Mouse (Mus musculus): ENCODE data around the gene Lonp1.
"Not testable (repeated sequence)": the region's sequence is repeated elsewhere in the genome, so short reads cannot be mapped to it uniquely, and the experiment has no call there.

The Lonp1 gene

DNA sequence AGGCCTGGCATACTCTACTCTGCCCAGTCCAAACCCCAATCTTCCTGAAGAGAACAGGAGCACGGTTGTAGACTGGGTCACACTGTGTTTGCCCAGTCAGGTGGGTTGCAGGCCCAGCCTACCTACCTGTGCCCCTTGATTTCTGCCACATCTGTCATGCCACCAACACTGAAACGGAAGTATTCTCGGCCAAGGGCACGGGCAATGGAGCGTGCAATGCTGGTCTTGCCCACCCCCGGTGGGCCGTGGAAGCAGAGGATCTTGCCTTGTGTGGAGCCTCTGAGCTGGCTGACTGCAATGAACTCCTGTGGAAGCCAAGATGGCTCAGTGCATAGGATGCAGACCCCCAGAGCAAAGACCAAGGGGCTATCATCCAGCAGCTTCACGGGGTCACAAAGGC, 9.1 kb downstream of the Lonp1 start:
- DNase-seq = no peak

DNA sequence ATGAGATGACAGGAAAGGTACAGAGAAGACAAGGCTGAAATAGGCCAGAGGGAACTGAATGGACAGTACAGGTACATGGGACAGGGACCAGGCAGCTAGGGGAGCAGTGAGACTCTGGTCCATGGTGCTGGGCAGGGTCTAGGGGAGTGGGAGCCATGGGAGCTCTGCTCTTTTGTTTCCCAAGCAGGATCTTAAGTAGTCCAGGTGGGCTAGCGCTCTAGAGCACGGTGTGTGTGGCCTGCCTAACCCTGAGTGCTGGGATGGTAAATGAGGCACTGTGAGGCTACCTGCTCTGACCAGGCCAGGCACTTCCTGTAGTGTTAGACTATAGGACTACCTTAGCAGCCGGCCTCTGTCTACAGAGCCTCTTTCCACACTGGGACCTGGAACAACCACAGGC, 10.0 kb downstream of the Lonp1 start:
- no peak for DNase-seq

GRCm38 (mm10) chr17:56615792-56616191, 10.9 kb downstream of the Lonp1 start:
- DNase-seq = no peak

GRCm38 (mm10) chr17:56615136-56615784, 11.4 kb downstream of the Lonp1 start:
- no peak for DNase-seq

DNA sequence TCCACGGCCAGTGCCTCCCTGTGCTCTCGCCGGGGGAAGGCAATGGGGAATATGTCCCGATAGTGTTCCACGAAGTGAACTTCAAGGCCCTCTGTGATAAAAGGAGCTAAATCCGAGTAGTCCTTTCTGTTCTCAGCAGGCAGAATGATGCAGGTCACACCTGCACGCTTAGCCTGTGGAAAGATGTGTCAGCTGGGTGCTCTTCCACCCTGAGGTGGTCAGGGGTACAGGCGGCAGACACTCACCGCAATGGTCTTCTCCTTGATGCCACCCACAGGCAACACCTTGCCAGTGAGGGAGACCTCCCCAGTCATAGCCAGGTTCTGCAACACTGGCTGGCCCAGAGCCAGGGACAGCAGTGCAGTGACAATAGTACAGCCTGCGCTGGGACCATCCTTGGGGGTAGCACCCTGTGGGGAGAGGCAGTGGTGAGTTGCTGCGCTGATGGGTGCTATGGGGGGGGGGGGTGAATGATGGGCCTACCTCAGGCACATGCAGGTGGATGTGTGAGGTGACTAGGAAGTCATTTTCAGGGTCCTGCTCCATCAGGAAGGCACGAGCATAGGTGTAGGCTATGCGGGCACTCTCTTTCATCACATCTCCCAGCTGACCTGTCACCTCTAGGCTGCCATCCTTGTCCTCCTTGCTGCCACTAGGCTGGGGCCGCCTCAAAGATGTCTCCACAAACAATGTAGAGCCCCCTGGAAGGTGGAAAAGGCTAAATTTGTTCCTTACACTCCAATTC, 12.1 kb downstream of the Lonp1 start:
- DNase-seq = peak; percentile 37

DNA sequence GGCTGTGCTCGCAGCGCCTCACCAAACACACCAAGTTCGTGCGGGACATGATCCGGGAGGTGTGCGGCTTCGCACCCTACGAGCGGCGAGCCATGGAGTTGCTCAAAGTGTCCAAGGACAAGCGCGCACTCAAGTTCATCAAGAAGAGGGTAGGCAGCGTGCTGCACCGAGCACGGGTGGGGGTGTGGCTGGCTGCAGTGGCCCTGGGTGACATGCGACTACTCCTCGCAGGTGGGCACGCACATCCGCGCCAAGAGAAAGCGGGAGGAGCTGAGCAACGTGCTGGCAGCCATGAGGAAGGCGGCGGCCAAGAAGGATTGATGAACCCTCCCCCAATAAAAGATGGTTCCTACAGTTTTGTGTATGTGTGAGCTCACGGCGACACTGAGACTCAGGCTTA, 12.8 kb downstream of the Lonp1 start:
- peak; percentile 35 for DNase-seq

DNA sequence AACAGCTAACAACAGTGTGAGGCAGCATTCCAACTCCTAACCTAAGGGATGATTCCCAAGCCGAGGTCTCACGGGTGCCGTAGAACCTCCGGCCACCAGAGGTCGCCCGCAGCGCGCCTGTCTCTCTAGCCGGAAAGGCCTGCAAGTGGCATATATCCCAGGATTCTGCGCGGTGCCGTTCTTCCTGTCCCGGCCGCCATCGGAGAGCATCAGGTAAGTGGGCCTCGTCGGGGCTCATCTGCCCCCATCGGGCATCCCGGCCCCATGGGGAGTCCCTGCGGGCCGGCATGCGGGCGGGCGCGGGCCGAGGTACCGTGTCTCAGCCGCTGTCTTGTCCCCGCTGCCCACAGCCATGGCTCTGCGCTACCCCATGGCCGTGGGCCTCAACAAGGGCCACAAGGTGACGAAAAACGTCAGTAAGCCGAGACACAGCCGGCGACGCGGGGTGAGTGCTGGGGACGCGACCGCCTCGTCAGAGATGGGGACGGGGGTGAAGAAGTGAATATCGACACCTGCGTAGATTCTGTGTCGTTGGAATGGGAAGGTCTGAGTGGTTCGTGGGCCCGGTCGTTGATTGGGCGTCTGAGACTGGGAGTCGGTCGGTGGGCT, 13.3 kb downstream of the Lonp1 start, which contains the start of gene Rpl36:
TSS of gene Rpl36 (plus strand) at position 181 of the 609 bp plus-strand sequence.
- peak; percentile 96 for DNase-seq

DNA sequence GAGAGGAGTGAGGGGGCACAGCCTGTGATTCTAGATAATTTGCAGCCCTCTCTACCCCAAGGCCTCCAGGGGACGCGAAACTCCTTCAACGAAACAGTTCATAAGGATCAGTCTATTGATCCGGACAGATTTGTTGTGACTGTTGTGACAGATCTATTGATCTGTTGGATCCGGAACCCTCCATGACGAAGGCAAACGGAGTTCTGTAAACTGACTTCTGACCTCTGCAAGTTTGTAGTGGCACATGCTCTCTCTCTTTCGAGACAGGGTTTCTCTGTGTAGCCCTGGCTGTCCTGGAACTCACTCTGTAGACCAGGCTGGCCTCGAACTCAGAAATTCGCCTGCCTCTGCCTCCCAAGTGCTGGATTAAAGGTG, 14.1 kb downstream of the Lonp1 start:
- DNase-seq = not testable (repeated sequence)

GRCm38 (mm10) chr17:56611861-56612564, 14.7 kb downstream of the Lonp1 start:
- DNase-seq = peak; percentile 54

- no peak for DNase-seq
Measured at GRCm38 (mm10) chr17:56611323-56611722, 15.4 kb downstream of the Lonp1 start.

DNA sequence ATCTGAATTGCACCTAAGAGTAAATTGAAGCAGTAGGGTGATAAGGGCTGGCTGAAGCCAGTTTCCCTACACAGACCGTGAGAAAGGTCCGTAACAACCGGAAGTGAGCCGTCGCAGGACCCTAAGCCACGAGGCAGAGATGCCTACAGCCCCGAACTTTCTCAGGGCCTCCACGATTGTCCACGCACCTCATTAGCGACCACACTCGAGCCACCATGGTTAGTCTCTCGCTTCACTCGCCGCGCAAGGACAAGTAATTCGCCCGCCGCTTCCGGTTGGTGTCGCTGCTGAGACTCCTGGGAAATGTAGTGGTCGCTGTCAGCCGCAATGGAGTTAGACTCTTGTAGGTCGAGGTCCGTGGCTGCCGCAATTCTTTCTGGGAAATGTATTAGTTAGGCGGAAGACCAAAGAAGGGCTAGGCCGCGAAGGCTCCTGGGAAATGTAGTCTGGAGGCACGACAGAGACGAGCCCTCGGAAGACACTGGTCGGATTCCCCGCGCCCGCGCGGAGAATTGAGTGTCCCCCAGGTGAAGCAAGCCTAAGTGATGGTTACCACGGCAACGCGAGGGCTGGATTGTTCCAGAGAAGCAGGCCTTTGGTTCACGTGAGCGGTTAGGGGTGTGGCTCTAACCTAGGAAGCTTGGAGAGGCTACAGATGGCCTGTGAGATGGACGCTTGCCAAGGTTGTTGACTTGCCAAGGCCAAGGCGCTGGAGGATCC, 17.1 kb downstream of the Lonp1 start, which contains the start of gene 2410015M20Rik:
TSS of gene 2410015M20Rik (minus strand) at position 320 of the 720 bp plus-strand sequence.
- DNase-seq = peak; percentile 97

DNA sequence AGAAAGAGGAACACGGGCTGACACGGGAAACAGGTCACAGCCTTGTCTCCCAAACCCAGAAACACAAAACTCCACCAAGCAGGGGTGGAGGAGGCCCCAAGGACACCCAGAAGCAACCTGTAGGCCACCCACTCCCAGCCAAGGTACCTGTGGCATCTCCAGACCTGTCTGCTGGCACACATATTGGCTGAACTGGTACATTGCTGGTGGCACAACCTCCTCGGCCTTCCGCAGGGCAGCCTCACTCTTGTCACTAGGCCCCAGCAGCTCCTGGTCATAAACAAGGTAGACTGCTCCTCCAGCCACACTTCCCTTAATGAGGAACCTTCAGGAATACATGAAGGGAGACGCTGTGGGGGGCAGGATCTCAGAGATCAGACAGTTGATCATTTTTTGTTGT, 18.0 kb downstream of the Lonp1 start:
- DNase-seq = no peak

GRCm38 (mm10) chr17:56607521-56608062, 19.1 kb downstream of the Lonp1 start:
- no peak for DNase-seq

DNA sequence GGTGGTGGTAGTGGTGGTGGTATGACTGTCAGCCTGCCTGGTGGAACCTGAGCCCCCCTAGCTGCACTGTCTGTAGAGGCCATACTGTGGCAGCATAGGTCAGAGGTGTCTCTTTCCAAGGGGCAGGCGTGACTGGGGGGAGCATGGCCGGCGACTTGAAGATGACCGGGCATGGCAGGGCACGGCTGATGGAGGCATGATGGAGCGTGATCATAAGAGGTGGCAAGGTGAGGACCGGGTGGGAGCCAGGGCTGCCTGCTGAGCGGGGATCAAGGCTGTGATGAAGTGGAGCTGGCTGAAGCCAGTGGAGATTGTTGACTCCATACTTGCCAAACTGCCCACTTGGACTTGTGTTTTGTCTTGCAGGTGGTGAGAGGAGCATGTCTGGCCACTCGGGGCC, 21.3 kb downstream of the Lonp1 start:
- DNase-seq = no peak

DNA sequence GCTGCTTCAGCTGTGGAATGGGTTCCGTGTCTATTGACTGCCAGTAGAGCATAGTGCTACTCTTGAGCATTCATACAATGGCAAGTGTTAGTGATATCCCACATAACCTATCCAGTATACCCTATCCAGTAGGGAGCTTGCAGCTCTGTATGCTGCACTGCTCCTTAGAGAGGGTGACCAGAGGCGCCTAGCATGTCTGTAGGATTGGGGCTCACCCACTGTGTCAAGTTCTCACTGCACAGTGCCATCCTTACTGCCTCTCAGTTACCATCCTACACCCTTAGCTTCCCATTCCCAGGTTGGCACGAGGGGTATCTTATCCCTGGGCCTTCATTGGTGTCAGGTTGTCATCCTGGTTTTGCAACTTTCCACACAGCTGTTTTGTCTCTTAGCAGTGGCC, 22.3 kb downstream of the Lonp1 start:
- no peak for DNase-seq

- no peak for DNase-seq
Measured at GRCm38 (mm10) chr17:56604070-56604380, 22.7 kb downstream of the Lonp1 start.

DNA sequence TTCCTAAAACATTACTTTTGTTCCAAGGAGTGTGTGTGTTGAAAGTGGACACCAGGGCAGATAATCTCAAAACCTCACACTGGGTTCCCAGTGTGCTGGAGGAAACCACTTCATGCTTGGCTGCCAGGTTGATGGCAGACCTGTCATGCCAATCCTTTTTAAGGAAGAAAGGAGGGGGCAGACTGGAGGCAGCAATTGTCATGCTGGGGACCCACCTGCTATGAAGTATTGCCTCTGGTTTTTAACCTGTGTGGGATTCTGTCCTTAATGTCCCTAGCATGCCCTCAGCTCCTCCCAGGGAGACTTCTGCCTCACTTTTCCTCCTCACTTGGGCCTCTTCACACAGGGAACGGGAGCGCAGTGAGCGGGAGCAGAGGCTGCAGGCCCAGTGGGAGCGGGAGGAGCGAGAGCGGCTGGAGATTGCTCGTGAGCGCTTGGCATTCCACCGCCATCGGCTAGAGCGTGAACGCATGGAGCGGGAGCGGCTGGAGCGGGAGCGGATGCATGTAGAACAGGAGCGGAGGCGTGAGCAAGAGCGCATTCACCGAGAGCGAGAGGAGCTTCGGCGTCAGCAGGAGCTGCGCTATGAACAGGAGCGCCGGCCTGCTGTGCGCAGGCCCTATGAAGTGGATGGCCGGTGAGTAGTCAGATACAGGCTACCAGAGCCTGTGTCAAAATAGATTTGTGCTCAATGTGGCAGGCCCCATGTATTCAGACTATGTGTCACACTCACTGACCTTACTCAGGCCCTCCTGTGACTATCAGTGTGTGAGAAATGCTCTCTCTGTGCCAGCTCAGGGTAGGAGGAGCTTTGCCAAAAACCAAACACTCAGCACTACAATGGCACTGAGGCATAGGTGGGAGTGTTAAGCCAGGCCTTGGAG, 23.3 kb downstream of the Lonp1 start:
- DNase-seq = no peak

GRCm38 (mm10) chr17:56593527-56594271, 33.0 kb downstream of the Lonp1 start:
- DNase-seq = peak; percentile 41

GRCm38 (mm10) chr17:56592553-56592952, 34.1 kb downstream of the Lonp1 start:
- DNase-seq = no peak

GRCm38 (mm10) chr17:56588921-56589320, 37.8 kb downstream of the Lonp1 start:
- DNase-seq = no peak

DNA sequence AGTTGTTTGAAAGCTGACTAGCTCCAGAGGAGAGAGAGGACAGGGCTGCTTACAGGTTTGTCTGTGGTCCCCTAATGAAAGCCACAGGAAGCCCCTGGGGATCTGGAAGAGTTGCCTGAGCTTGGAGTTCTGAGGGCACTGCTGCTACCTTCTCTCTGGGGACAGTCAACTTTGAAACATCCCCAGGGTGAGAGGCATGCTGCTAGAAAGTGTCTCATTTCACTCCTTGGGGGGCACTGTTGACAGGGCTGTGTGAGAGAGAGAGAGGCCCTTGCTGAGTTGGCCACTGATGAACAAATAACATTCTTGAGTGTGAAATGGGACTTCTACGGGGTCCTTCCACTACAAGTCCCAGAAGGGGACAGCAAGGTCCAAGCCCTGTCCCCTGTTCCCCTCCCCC, 38.9 kb downstream of the Lonp1 start:
- DNase-seq = no peak

All from kidney, postnatal 14 days (tissue).